Mouse (Mus musculus) right cerebral cortex, adult 2 months (tissue): ENCODE measurements around the gene Srsf2.
A peak's percentile ranks its signal among the peaks of the same experiment; 100 is the strongest.

Experiments used
- DNase-seq, 2 experiments: peaks; one replicate each; pipeline ENCODE4 v3.0.0; 2021 to 2022; ENCODE audit warnings: low spot score in 2 of 2

The Srsf2 gene

DNA sequence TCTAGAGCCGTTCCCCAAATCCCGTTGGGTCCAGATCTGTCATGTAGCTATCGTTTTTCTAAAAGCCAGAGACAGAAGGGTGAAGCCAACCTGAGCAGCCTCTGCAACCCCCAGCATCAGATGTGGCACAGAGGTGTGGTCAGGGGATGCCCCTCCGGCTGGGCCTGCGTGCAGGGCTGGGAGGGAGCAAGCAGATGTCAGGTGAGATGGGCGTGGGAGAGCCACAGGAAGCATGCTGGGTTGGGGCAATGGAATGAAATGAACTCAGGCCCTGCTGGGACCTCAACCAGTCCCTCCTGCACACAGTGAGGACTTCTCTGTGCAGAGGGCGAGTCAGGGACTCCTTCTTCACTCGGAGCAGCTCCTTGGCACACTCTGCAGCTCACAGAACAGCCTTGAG is 43.4 kb downstream of the Srsf2 start:
- DNase-seq = no peak

DNA sequence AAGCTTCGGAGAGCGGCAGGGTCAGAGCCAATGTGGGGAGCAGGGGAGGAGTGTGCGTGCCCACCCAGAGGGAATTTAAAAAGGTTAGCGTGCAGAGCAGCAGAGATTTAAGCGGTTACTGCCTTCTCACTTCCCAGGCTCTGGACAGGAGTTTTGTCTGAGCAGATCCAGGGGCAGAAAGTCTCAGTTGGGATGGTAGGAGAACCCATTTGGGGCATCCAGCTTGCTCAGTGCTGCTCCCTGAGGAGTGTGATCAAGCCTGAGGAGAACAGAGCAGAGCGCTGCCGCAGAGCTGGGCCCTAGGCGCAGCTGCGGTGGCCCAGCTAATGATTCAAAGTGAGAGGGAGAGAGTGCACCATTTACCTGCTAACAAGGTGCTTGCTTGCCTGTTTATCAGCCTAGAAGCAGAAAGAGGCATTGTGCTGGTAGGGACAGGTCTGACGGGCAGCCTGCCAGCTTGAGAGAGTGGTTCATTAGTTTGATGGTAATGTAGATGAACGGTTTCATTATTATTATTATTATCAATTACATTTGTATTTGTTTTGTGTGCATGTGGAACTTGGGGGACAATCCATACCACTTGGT is 44.0 kb downstream of the Srsf2 start:
- no peak for DNase-seq

DNA sequence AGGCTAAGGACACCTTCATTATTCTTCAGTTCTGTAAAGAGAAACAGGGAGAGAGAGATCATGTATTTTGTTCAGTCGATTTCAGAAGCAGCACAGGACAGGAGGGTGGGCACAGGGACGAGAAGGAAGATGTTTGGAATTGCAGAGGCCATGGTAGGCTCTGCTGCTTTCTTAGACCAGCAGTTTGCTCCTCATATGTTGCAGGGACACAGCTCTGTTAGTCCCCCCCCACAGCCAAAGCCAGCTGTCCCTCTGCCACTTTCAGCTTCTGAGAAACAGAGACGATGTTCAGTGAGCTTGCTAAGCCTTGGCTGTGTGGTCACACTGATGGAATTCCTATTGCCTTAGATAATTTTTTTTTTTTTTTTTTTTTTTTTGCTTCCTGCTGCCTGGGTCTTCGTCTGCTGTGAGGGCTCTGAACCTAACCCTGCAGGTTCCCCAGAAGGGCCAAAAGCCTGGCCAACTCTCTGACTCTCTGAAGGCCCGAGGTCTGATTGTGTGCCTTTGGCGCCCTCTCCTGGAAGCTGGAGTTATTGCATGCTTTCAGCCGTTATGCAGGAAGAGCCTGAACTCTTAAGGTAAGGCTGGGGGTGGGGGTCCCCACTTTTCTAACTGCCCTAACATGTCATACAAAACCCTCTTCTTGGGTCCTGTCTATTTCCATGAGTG is 44.8 kb downstream of the Srsf2 start:
- DNase-seq = peak; percentile 87 to 90

DNA sequence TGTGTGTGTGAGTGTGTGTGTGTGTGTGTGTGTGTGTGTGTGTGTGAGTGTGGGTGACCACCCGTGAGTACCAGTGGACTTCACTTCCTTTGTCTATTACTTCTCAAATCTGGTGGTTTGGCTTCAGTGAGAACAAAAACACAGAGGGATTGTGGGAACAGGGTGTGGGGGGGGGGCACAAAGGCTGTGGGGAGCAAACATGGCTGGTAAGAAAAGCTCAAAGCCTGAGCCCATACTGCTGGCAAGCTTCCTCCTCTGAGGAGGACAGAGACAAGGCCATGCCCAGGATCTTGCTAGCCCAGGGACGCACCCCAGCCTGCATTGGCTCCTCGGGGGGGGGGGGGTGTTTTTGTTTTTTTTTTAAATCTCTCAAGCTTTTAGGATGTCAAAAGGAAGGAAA is 45.4 kb downstream of the Srsf2 start:
- no peak for DNase-seq

DNA sequence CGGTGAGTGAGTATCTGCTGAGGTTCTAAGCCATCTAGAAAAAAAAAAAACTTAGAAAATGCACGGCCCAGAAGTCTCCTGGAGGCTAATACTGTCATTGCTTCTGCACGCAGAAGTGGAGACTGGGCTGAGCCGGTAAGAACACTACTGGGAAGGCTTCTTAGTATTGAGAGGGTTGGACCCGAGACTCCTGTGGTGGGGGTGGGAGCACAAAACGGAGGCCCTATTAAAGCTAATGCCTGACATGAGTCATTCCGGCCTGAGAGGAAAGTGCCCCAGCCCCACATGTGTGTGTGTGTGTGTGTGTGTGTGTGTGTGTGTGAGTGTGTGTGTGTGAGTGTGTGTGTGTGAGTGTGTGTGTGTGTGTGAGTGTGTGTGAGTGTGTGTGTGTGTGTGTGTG is 45.8 kb downstream of the Srsf2 start:
- no peak for DNase-seq

DNA sequence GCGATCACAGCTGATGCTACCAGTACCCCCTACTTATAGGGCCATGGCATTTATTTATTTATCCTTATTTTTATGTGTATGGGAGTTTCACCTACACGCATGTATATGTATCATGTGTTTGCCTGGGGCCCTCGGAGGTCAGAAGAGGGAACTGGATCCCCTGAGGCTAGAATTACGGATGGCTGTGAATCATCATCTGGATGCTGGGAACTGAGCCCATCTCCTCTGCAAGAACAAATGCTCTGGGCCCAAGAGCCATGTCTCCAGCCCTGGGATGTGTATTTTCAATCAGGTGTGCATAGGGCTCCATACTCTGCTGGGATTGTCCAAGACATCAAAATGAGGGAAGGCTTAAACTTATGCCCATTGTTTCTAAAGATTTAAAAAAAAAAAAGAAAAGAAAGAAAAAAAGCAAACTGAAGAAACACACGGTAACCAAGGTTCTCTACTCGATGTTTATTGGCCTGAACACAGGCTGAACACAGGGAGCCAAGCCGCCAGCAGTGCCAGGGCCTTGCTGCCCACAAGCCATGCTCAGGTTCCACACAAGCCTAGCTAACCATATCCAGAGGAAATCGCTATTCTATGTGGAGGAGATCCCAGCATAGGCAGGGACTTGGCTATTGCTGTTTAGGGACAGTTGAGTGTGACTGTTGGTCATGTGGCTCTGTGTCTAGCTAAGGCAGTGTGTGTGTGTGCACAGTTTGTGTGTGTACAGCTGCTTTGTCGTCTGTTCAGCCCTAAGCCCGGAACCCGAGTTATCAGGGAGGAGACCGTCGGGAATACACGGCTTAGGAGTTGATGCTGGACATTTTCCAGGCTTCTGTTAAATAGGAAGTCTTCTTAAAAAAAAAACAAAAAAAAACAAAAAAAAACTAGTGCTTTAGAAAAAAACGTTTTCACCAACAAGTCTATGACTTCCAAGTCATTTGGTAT is 46.5 kb downstream of the Srsf2 start:
- no peak for DNase-seq

DNA sequence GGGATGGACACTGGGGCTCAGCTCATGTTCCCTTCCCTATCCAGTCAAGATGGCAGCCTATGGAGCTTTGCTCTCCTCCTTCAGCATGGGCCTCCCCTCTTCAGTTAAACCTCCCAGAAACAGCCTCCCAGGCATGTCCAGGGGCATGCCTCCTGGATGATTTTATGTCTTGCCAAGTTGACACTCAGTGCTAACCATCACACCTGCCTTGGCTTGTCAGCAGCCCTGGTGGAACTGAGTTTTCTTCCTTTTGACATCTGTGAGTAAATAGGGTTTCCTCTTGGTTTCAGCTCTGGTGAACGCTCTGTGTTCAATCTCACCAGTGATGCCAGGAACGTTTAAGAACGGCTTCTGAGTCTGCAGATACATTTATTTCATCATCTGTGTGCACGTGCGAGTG is 50.2 kb downstream of the Srsf2 start:
- no peak for DNase-seq

DNA sequence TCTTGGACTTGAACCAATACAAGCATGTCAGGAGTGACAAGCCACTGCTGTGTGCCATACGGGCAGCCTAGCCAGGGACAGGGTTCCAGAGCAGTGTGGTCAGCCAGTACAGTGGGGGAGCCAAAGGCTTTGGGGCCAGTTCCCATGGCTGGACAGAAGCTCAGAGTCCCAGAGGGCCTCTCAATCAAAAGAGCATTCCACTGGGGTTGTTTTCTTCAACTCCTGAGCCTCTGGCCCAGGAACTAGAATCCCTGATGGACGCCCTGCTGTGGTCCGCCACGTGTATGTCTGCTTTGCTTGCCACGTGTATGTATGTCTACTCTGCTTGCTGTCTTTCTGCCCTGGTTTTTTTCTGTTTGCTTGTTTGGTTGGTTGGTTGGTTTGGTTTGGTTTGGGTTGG is 51.8 kb downstream of the Srsf2 start:
- DNase-seq = no peak
